Mouse (Mus musculus) frontal cortex, postnatal 25 days (tissue): Measurements from ENCODE around the gene Ptgfrn.
A peak's percentile ranks its signal among the peaks of the same experiment; 100 is the strongest.

Experiments
- DNase-seq, 2 experiments: peaks; one replicate each; pipeline ENCODE4 v3.0.0; 2022; ENCODE audit warnings: low spot score in 2 of 2

The Ptgfrn gene

GRCm38 (mm10) chr3:101116431-101117385 lies 6.6 kb upstream of the Ptgfrn start:
- no peak for DNase-seq

DNA sequence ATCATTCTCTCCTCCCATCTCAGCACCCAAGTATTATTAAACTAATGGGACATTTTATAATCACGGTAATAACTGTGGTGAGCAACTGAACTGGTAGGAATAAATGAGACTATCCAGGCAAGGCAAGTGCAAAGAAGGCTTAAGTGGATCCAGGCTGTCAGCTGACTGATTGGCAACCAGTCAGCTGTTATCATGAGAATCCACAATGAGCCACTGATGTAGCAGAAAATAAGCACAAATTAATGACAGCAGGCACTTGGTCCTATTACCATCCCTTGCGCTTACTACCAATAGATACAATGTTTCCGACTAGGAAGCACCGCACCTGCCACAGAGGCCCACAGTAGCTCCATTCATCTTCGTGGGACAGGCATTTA lies 2.4 kb upstream of the Ptgfrn start:
- DNase-seq, result no peak

DNA sequence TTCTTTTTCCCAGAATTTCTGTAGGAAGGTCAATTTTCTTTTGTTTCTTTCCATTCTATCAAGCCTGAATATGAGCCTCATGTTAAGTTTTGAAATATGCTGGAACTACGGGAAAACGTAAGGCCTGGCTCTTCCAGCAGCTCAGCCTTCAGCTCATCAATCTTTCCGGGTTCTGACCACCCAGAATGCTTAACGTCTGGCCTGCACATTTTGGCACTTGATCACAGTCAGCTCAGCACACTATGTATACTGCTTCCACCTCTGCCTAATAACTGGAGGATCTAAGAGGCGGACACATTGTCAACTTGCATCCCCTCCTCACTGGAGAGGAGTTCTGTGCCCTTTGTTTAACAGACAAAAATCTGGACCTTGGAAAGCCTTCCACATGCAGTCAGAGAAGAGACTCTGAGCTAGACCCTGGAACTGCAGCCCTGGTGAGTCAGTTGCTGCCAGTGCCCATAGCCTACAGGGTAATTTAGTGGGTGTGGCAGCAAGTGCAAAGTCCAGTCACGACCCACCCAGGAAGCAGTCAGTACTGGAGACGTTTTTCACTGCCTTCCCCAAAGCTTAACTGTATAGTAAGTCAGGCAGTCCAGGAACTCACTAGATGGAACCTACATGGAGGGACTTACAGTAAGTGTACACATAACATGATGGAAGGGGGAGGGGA lies 1.9 kb upstream of the Ptgfrn start:
- DNase-seq, result no peak

GRCm38 (mm10) chr3:101111321-101111720 lies 1.2 kb upstream of the Ptgfrn start:
- DNase-seq, result no peak

DNA sequence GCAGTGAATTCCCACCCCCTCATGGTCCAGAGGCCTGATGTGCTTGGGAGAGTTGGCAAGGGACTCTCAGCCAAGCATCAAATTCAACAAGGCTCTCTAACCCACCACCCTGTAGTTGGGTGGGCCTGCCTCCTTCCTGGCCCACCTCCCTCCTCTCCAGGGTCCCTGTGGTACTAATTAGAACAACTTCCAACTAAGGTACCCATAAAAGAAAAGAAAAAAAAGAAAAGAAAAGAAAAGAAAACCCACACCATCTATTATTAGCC lies 693 bp upstream of the Ptgfrn start:
- DNase-seq, result no peak

GRCm38 (mm10) chr3:101109558-101110021 lies 488 bp downstream of the Ptgfrn start:
- no peak for DNase-seq

DNA sequence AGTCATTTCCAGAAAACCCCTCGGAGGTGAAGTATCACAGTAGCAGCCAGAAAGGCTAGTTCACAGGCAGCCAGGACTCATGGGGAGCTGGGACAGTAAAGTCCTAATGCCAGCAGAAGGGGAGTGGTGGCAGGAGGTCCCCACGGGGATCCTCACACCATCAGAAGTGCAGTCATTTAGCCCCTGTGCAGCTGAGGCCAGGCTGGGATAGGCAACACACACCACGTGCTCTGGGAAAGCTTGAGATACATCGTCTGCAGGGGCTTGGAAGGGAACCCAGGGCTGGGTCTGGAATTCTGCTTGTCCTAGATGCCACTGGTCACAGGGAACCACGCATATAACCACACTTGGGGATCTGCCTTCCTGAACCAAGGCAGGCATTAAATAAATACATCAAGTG lies 1.2 kb downstream of the Ptgfrn start:
- DNase-seq, result no peak

DNA sequence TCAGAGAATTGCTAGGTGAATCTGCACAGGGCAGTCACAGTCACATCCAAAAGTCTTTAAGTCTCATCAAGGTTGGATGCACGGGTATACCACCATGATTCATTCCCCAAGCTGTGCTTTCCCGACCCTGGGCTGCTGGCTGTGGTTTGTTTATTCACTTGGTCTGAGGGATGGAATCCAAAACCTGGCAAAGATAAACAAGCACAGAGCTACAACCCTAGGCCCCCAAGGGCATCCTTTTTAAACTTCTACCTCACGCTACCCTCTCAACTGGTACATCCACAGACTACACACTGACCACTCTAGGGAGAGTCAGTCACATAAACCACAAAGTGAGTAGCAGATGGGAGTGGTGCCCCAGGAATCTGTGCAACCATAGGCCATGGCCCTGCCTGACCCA lies 1.8 kb downstream of the Ptgfrn start:
- no peak for DNase-seq

DNA sequence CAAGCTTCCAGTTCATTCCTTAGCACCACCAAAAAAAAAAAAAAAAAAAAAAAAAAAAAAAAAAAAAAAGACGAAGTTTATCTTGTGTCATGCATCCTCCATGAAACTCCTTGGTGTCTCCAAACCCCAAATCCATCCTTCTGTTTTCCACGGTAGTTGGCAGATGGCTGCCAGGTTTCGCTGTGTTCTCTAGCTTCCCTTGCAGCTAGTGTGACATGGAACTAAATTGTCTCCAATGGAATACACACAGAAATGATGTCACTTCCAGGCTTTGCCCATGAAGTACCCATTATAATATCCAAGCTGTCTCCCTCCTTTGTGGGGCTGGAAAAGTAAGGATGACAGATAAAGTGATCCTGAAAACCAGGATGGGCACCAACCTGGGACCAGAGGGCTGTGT lies 3.8 kb downstream of the Ptgfrn start:
- no peak for DNase-seq

- no peak for DNase-seq
Measured at GRCm38 (mm10) chr3:101105486-101105885, 4.6 kb downstream of the Ptgfrn start.

DNA sequence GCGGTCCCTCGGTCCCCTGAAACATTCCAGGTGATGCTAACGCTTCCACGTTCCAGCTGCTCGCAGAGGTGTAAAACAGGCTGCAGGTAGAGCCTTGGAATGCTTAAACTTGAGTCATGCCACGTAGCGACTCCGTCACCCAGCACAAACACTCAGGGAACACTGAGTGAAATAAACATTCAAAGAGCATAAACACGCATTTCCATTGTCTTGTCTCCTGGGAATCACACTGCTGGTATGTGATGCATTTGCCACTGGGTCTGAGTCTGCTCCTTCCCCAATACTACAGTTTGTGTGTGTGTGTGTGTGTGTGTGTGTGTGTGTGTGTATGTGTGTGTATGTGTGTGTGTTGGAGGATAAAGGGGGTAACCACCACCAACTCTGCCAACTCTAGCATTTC lies 5.2 kb downstream of the Ptgfrn start:
- no peak for DNase-seq

- DNase-seq, result peak in 1 of 2 experiments; percentile 40
Measured at GRCm38 (mm10) chr3:101103770-101104169, 6.3 kb downstream of the Ptgfrn start.

DNA sequence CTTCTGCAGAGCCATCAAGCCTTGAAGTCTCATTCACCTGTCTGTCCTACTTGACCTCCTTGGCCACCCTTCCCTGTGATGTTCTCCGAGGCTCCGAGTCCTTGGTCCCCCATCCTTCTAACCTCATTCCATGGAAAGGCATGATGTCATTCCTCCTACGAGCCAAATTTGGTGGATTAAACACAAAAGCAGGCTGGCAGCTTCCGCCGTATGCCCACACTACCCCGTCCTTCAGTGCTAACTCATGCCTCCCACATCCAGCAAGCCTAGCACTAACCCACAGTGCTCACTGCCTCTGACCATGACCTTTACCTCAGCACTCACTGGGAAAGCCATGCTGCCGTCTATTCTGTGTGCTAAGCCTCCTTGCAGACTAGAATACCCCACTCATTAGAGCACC lies 8.0 kb downstream of the Ptgfrn start:
- no peak for DNase-seq

- no peak for DNase-seq
Measured at GRCm38 (mm10) chr3:101101184-101101583, 8.9 kb downstream of the Ptgfrn start.

DNA sequence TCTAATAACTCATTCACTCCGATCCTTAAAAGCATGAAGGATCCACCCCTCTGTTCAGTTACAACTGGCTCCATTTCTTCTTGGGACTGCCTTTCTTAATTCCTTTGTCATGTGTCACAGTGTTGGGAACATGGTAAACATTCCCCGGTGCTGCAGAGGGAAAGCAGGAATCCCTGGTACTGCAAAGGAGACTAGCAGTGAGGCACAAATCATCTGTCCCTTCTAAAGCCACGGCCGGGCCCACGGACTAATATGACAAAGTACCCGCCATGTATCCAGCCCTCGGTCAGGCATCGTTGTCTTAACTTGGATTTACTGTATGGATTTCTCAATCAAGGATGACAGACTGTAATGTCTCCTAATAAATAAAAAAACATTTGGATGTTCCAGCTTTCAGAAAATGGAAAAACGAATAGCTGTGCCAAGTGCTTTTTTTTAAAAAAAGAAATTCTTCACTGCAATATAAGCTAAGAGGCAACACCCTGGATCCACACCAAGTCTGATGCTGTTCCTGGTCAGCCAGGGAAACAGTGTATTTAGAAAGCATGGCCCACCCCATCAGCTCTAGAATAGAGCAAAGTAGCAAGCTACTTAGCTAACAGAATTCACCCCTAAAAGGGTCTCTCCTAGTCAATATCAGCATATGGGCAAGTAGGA lies 10.2 kb downstream of the Ptgfrn start:
- no peak for DNase-seq

GRCm38 (mm10) chr3:101098073-101098472 lies 12.0 kb downstream of the Ptgfrn start:
- DNase-seq, result no peak

- no peak for DNase-seq
Measured at GRCm38 (mm10) chr3:101097146-101097800, 12.8 kb downstream of the Ptgfrn start.

DNA sequence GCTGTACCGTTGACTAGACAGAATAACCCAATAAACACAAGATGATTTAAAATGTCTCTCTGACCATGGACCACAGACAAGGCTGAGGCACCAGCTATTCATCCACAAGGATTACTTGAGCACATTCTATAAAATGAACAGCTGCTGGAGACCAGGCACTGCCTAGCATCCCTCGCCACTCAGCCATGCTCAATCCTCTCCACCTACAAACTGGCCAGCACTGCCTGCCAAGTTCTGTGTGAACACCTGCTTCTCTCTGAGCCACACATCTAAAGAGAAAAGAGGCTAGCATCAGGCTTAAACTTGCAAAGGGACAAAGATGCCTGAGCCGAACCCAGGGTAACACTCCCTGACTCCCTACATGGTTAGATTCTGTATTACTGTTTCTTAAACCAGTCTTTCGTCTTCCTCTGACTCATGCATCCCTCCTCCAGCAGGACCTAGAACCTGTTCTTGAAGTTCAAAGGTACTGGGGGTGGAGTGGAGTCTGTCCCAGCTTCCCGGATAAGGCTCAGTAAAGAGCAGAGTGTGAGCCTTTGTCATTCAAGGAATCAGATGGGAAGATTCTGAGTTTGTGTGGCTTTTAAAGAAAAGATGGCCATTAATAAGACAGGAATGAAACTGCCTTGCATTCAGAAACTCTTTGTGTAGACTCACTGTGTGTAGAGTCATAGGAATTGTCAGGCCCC lies 14.2 kb downstream of the Ptgfrn start:
- no peak for DNase-seq

- no peak for DNase-seq
Measured at GRCm38 (mm10) chr3:101092202-101092601, 17.9 kb downstream of the Ptgfrn start.

- no peak for DNase-seq
Measured at GRCm38 (mm10) chr3:101086584-101087445, 23.3 kb downstream of the Ptgfrn start.

DNA sequence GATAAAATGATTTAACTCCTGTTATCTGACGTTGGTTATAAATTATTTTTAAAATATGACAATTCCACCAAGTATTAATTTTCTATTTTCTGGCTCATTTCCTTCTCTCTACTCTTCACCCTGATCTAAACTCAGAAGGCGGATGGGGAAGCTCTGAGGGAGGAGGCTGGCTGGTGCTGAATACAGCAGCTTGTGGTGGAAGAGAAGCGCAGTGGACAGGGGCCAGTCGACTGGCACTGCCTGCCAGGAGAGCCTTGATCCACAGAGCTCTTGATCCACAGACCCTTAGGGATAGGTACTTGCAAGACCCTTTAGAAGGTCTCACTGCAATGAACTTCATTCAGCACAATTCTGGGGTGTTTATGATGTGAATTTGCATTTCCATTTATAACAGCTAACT lies 29.2 kb downstream of the Ptgfrn start:
- no peak for DNase-seq
